Mouse (Mus musculus) embryo, embryonic 10 days (tissue): ENCODE measurements around the gene Arhgef38.

Experiments
- DNase-seq: peaks from one replicate; pipeline ENCODE4 v3.0.0-alpha.2; 2015; ENCODE audit warnings: low spot score

Arhgef38 gene

DNA sequence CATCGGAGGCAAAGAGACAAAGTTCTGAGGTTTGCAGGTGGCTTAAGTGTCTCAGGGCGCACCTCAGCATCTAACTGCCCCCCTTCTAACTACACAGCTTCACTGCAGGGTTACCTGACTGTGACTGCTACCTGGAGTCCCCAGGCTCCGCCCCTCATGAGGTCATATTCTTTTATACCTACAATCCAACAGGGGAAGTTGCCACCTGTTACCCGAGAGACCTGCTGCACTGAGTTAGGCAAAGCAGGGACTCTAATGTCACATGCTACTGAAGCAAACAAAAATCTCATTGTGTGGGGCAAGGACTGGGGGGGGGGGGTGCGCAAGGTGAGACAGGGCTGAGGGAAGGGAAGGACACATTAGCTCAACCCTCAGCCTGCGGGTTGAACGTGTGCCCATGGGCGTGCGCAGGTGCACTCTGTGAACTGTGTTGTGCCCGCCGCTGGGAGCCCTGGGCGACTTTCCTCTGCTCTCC, at the start of gene Arhgef38:
TSS of gene Arhgef38 (minus strand) at position 129 of the 475 bp plus-strand sequence.
- no peak for DNase-seq

GRCm38 (mm10) chr3:133271887-133272286, 37.1 kb upstream of the Arhgef38 start:
- DNase-seq: peak; percentile 83

DNA sequence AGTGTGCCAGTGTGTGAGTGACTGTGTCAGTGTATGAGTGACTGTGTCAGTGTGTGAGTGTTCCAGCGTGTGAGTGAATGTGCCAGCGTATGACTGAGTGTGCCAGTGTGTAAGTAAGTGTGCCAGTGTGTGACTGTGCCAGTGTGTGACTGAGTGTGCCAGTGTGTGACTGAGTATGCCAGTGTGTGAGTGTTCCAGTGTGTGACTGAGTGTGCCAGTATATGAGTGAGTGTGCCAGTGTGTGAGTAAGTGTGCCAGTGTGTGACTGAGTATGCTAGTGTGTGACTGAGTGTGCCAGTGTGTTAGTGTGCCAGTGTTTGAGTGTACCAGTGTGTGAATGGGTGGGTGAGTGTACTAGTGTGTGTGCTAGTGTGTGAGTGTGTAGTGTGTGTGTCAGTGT, 24.1 kb upstream of the Arhgef38 start:
- DNase-seq: no peak

DNA sequence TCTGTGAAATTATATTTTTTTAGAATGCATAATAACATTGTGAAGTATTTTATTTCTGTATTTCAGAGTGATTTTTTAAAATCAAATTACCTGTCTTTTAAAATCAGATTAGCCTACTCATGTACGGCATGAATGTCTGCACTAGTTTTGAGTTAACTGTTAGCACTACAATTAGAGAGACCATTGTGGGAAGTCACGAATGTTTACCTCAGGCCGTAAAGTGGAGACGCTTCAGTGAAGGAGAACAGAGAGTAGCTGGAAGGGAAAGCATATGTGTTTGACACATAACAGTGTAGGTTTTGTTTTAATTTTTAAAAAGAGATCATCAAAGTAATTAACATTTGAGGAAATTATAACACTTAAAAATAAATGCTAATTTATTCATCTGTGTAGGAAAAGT, 21.1 kb upstream of the Arhgef38 start:
- no peak for DNase-seq

DNA sequence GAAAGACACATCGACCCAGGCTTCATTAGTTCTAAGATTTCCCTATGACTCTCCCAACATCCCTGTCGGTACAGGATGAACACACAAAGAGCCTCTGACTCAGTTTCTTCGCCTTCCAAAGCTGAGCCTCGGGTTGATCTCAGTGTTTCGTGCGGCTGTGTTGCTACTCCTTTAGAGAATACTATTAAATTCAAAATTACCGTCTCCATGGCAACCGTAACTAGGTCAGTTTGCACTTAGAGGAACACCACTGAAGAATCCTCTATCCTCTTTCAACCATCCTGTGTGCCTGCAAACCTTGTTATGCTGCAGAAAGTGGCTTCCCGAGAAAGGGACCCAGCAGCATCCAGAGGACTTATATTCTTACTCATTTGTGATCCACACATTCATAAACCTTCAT, 9.3 kb upstream of the Arhgef38 start:
- DNase-seq: no peak

DNA sequence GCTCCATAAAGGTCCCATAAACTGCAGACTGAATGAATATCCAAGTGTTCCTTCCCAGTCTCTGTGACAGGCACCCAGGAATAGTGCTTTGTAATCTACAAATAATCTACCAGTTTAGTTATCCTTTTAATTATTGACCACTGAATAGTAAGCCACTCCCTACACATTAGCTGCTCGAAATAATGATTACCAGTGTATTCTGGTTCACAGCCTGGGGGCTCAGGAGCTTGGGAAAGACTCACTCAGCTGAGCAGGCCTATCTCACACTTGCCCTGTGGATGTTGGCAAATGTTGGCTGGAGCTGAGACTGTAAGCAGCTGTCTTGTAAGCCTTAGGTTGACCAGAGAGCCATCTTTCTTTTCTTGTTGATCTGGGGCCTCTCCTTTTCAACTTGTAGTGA, 7.2 kb upstream of the Arhgef38 start:
- DNase-seq: no peak

DNA sequence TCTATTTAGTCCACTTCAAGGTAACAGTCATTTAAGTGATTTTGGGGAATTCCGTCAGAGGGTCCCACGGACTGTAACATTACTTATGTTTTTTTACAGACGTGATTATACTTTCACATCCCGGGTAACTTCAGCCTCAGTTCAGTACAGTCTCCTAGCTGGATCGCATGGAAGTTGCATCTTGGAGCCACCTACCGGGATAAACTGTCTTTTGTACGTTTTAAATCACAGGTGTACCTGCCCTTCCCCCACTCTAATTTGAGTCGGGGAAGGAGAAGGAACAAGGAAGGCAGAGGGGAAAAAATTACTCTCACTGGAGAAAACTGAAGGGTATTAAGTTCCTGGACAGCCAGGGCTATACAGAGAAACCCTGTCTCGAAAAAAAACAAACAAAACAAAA, 756 bp downstream of the Arhgef38 start:
- no peak for DNase-seq

DNA sequence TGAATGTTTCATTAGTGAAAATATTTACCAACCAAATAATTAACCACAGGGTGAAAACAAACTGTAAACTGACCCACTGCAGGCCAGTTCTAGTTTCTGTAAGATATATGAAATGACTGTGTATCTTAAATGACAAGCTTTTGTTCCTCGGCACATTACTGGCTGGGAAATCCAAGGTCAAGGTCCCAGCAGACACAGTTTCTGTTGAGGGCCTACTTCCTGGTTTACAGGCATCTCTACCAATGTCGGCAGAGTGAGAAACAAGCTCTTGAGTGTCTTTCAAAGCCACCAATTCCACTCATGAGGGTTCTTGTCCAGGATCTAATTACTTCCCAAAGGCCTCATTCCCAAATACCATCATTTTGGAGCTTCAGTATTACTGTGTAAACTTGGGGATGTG, 4.3 kb downstream of the Arhgef38 start:
- no peak for DNase-seq

DNA sequence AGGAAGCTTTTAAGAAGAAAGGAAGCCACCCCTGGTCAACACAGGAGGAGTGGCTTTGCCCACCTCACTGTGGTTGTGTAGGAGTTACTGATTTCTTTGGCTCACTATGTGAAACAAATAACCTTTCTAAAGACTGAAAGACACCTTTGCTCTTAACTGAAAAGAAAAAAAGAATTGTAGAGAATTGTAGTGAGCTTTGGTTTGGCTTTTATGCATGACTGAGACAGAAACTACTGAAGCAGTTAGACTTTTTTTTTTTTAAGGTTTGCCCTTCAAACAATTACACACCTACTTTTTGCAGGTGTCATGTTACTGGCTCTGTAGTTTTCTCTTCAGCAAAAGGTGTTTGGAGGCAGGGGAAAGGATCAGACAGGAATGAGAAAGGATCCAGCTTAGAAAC, 5.2 kb downstream of the Arhgef38 start:
- no peak for DNase-seq

DNA sequence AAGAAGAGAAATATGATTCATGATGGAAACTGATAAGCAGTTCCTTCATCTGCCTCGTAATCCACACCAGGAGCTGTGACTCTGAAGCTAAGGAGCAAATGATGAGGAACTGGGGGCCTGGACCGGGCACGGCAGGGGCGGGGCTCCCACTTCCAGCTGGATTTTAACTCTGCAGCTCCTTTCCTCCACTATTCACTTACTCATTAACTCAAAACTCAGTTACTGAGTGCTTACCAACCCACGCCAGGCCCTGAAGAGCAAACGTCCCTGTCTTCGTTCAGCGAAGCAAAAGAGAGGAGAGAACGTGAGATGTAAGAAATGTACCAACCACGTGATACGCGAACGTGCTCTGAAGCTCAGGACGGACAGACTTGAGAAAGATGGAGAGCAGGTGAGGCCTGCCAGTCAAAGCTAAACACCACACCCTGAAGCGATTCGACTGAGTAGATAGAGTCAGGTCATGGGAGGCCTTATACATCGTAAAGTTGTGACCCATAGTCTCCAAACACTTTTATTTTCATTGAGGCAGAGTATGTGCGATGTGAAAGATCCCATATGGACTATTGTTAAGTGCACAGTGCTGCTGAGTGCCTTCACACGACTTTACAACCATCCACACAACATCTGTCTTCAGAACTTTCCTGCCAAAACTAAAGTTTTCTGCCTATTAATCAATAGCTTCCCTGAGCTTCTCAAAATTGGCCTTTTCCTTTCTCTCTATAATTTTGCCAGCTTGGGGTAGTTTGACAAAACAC, 7.3 kb downstream of the Arhgef38 start:
- no peak for DNase-seq

- DNase-seq: no peak
Observed at GRCm38 (mm10) chr3:133218501-133218900, 16.2 kb downstream of the Arhgef38 start.

DNA sequence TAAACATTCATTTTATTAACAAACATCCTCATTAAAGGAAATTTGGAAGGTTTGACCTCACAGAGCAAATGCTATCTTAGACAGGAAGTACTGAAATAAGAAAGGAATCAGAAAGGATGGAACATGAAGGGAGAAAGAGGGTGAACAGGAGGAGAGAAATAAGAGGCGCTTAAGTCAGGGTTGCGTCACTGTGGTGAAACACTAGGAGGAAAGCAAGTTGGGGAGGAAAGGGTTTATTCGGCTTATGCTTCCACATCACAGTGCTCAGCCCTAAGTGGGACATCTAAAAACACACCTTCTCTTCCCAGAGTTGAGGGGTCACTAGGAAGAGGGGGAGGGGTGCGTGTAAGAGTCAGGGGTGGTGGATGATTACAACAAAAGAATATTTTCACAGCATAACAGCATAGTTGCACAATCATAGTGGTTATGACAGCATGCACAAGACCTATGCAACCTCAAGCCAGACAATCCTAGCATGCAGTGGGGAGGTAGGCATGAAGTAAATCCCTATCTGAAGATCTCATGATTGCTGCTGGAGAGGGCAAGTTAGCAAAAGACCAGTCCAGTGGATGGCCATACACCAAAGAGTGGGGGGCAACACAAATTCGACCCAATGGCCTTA, 19.4 kb downstream of the Arhgef38 start:
- DNase-seq: no peak

GRCm38 (mm10) chr3:133213434-133214114, 21.2 kb downstream of the Arhgef38 start:
- DNase-seq: no peak

- DNase-seq: no peak
Observed at GRCm38 (mm10) chr3:133211324-133211723, 23.4 kb downstream of the Arhgef38 start.

DNA sequence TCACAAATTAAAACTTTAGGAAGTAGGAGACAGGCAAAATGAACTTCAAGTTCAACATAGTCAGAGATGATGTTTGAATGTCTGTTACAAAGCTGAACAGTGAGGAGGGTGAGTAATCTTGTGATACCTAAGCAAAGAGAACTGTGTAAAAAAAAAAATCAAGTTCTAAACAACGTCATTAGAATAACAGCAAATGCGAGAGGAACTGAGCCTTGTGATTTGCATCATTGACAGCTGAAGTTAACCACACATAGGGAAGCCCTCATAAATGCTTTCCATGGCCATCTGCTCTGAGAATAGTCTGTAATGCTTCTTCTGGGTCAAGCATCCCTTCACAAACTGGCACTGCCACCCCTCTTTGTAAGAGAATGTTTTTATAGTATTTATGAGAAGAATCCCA, 31.0 kb downstream of the Arhgef38 start:
- DNase-seq: no peak

DNA sequence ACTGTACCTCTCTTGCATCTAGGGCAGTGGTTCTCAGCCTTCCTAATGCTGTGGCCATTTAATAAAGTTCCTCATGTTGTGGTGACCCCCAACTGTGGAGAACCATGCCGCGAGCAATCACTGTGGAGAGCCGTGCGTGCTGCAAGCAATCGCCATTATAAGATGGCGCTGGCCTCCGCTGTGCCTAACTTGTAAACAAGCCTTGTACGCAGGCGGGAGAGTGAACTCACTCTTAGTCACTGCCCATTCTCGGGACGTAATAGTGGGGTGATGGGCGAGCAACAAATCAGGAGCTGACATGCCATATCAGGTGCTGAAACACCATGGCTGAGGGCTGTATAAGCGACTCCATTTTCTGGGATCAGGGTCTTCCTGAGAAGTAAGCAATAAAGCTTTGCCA, 32.6 kb downstream of the Arhgef38 start:
- DNase-seq: no peak

GRCm38 (mm10) chr3:133188930-133189329, 45.8 kb downstream of the Arhgef38 start:
- DNase-seq: no peak

- no peak for DNase-seq
Observed at GRCm38 (mm10) chr3:133187524-133187923, 47.2 kb downstream of the Arhgef38 start.

- DNase-seq: no peak
Observed at GRCm38 (mm10) chr3:133176033-133176750, 58.6 kb downstream of the Arhgef38 start.

GRCm38 (mm10) chr3:133172291-133172690, 62.5 kb downstream of the Arhgef38 start:
- DNase-seq: no peak

- DNase-seq: no peak
Observed at GRCm38 (mm10) chr3:133169737-133170136, 65.0 kb downstream of the Arhgef38 start.

- DNase-seq: no peak
Observed at GRCm38 (mm10) chr3:133167550-133167949, 67.2 kb downstream of the Arhgef38 start.
